Mouse (Mus musculus) cerebral cortex, adult 2 months (tissue): ENCODE results near the gene Frem2.

Experiments
- WGBS: fragments of 180-500 bp; shearing (Covaris S2); methylation state at CpG from one replicate; pipeline ENCODE4 v1.1.7; 2018; 5-methylcytosine and 5-hydroxymethylcytosine counted together

Gene Frem2

DNA sequence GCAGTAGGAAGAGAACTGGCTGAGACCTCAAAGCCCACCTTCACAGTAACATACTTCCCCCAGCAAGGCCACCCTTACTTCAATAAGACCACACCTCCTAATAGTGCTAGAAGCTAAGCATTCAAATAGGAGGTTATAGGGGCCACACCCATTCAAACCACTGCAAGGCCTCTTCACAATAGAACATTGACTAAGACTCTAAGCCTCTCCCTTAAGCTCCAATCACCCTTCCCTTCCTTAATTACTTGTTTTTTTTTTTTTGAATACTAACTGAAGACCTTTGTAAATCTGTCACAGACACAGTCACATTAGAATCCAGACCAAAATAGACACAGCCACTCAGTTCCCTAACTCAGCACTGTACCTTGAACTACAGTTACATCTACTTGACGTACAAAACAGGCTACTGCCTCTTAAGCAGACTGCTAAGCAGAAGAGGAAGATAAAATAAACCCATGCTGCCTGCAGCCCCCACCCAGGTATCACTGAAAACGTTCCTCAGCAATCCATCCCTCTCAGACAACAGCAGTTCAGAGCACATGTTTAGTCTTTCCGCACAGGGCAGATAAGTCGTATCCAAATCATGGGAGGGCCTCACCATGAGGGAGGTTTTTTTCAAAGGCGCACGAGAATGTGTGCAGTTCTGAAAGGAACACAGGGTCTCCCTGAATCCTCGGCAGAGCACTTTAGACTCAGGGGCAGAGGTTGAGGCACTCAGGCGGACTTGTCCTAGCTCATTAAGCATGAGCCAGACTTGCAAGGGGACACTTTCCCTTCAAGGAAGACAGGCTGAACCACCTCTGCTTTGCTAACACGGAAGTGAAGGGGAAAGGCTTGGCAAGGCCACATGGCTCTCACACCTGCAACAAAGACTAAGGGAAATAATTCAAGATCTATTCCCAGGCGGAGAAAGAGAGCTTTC, 101.9 kb downstream of the Frem2 start:
- 84% methylated on average over 10 of the region's 10 CpGs for WGBS

DNA sequence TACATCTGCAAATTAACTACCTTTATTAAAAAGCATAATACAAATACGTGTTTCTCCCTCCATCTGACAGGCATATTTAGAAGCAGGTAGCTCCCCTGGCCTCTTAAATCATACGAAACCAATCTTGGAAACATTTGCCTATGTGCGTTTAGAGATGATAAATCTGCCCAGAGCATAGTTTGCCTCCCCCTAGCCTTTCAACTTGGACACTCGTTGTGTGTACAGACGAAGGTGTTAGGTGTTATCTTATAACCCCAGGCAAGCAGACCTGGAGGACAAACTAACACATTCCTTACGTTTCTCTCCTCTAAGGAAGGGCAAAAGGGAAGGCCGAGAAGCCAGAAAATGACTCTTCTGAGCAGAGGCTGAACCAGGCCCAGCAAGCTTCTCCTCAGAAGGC, 104.5 kb downstream of the Frem2 start:
- WGBS = 91% methylated on average over 7 of the region's 7 CpGs

- 89% methylated on average over 6 of the region's 6 CpGs for WGBS
Observed at GRCm38 (mm10) chr3:53532091-53532490, 125.1 kb downstream of the Frem2 start.

DNA sequence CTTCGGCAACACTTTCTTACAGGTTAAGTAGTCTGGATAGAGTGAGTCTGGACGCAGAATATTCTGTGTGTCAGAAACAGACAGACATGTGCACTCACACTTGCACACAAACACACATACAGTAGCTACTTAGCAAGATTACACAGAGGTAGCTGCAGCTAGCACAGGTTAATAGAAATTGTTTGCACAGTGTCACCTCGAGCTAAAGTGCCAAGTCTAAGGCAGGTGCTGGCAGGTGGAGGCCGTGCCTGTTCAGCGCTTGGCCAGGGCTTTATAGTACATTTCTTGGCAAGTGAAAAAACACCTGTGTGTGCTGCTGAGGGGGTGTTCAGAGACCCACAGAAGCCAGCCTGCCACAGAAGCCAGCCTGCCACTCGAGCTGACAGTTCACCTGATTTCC, 126.8 kb downstream of the Frem2 start:
- 87% methylated on average over 6 of the region's 6 CpGs for WGBS

- under 1% methylated on average over 21 of the region's 21 CpGs for WGBS
Observed at GRCm38 (mm10) chr3:53525737-53526136, 131.4 kb downstream of the Frem2 start.

DNA sequence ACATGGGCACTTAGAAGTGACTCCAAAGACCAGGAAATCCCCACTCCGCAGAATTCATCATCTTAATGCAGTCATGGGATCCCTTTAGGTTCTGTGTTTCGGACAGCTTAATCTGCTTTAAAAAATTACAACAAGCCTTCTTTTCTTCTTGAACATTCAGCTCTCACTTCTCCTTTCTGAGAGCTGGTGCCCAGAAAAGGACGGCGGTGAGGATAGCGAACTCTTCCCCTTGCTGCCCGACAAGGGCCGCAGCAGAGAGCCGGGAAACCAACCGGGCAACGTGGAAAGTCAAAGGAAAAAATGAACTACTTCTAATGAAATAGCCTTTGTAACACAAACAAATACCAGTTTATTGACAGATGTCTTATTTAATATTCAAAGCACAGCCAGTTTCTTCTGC, 134.4 kb downstream of the Frem2 start:
- 69% methylated on average over 10 of the region's 10 CpGs for whole genome bisulfite sequencing

GRCm38 (mm10) chr3:53514221-53515065, 142.7 kb downstream of the Frem2 start:
- 82% methylated on average over 4 of the region's 4 CpGs for WGBS

DNA sequence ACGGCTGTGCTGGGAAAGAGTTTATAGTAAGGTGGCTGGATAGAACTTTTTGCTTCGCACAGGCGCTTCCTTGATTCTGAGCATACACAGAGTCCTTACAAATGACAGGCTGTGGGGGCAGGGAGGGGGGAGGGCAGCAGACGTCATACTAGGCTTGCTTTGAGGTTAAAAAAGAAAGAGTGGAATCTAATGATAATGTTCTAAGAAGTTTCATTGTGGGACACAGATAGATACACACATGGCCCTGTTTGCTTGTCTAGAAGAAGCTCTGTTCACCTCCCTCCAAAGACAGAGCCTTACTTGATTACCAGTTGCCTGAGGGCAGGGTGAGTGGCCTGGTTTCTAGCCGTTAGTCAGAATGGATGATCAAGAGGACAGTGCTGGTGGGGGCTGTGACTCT, 144.1 kb downstream of the Frem2 start:
- WGBS = 61% methylated on average over 5 of the region's 5 CpGs

DNA sequence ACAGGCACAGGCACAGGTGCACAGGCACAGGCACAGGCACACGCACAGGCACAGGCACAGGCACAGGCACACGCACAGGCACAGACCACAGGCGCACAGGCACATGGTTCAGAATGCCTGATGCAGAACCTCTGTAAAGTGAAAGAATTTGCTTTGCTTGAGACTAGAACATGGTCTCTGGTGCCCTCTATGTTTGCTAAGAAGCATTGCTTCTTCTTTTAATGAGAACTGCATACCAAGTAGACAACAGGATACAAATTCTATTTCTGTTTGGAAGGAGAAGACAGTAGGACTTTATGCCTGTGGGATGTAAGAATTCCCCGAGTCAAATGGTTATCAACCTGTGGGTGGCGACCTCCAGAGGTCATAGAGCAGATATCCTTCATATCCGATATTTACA, 154.7 kb downstream of the Frem2 start:
- 41% methylated on average over 6 of the region's 6 CpGs for WGBS

DNA sequence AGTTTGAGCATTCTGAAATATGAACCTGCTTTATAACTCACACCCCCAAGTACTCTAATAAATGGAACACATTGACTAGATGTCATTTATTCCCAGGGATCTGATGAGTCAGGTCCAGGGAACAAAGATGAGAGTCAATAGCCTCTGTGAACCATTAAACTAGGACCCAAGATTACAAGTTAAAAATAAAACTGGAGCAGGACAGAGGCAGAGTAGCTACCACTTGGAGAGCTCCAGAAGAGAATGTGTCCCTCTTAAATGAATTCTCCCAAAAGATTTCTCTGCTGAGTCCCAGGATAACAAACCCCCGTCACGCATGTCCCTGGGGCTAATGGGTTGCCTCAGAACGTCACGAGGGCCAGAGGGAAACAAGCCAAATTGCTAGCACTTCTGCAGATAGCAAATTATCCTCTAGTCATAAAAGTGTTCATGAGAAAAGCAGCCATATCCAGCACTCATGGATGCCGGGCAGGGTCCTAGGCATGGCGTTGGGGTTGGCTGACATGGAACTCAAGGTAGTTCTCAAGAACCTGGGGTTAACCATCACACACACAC, 158.7 kb downstream of the Frem2 start:
- WGBS = 73% methylated on average over 6 of the region's 6 CpGs

DNA sequence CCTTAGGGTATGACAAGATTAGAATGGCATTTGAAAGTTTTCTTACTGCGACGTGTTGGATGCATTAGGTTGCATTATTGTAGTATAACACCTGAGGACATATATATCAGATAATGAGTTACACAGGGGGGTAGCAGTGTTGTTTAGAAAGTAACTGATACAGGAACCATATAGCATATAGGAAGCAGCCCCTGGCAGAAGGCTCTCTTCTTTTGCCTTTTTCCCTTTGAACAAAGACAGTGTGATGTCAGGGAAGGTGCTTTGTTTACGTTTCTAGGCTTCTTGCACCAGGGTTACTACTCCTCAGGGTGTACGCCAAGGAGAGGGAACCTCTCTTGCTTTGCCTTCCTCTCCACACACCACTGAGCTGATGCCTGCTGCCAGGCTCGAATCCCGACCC, 168.8 kb downstream of the Frem2 start, which contains the start of gene Stoml3:
Gene Stoml3, plus strand, starts transcription at position 301 of the 400 bp plus-strand sequence.
- WGBS = 85% methylated on average over 6 of the region's 6 CpGs

GRCm38 (mm10) chr3:53486996-53487576, 170.1 kb downstream of the Frem2 start:
- 78% methylated on average over 9 of the region's 9 CpGs for WGBS

DNA sequence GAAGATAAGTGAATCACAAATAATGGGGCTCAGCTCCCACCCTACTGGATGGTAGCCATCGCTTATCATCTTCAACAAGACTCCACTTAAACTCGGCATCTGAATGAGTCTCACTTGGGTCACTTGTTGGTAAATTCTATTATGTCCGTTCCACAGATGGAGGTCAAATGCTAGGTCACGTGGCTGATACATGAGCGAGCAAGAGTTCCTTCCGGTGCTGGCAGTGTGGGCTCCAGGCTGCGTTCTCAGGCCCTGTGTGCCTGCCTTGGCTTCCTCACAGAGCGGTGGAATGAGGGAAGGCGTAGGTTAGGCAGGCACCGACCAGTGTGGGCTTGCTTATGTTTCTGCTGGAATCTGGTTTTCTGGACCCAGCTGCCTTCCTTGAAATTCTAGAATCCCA, 170.6 kb downstream of the Frem2 start:
- 77% methylated on average over 10 of the region's 10 CpGs for WGBS

DNA sequence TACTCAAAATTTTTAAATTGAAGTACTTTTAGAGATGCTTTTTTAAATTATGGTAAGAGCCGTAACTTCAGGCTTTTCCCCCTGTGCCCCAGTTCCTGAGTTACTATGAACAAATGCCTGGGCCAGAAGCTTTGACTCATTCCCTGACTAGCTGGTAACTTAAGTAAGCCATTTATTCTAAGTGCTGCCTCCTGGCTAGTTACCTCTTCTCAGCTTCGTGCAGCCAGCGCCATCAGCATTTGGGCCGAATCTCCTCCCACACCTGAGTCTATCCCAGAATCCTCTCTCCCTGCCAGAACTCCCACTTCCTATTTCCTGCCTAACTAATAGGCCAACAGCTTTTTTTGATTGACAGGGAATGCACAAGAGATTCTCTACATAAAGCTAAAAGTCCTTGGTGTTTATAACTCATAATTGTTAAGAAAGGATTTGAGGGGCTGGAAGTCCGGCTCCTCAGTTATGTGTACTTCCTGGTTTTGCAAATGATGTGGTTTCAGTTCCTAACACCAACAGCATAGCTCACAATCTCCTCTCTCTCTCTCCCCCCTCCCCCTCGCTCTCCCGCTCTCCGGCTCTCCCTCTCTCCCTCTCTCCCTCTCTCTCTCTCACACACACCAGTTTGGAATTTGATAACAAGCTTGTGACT, 173.6 kb downstream of the Frem2 start:
- WGBS = 70% methylated on average over 8 of the region's 8 CpGs

DNA sequence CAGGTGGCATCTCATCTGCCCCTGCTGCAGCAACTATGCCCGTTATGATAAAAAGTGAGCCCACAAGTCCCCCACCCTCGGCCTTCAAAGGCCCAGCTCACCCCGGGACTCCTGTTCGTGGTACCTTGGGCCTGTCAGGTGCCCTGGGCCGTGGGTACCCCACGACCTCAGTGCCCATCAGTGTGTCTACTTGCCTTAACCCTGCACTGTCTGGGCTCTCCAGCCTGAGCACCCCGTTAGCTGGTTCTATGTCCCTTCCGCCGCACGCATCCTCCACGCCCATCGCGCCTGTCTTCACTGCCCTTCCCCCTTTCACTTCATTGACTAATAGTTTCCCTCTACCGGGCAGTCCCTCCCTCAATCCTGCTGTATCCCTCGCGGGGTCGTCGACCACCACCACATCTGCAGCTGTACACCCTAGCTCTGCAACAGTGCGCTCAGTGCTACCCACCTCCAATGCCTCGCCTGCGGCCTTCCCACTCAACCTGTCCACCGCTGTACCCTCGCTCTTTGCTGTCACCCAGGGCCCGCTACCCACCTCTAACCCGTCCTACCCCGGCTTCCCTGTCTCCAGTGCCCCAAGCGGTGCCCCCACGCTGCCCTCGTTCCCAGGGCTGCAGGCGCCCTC, 178.6 kb downstream of the Frem2 start:
- 96% methylated on average over 30 of the region's 30 CpGs for WGBS

- 67% methylated on average over 17 of the region's 17 CpGs for WGBS
Observed at GRCm38 (mm10) chr3:53477468-53477867, 179.7 kb downstream of the Frem2 start.

- 32% methylated on average over 6 of the region's 6 CpGs for WGBS
Observed at GRCm38 (mm10) chr3:53475889-53476288, 181.3 kb downstream of the Frem2 start.

DNA sequence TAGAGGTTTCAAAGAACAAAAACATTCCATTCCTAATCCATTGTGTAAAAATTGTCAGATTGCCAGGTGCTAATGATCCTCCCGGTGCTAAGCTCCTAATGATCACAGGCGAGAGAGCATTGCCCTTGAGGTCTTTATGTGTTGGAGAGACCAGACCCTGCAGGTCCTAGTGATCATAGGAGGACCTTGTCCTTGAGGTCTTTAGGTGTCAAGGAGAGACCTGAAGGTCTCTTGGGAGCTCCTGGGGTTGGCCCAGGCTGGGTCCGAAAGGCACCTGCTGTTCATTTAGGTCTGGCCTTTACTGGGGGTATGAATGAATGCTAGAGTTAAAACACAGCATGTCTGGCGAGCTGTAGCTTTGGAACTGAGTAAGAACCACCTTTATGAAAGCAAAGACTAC, 183.0 kb downstream of the Frem2 start:
- 59% methylated on average over 4 of the region's 4 CpGs for WGBS

- 94% methylated on average over 5 of the region's 5 CpGs for WGBS
Observed at GRCm38 (mm10) chr3:53472061-53472460, 185.1 kb downstream of the Frem2 start.

- WGBS = 87% methylated on average over 5 of the region's 5 CpGs
Observed at GRCm38 (mm10) chr3:53469650-53470049, 187.5 kb downstream of the Frem2 start.

- 69% methylated on average over 5 of the region's 5 CpGs for WGBS
Observed at GRCm38 (mm10) chr3:53467356-53467755, 189.8 kb downstream of the Frem2 start.
